Mouse (Mus musculus) retina, adult 2 months (tissue): ENCODE data around the gene Atf3.
A peak's percentile ranks its signal among the peaks of the same experiment; 100 is the strongest.
"Not testable (repeated sequence)": the region's sequence is repeated elsewhere in the genome, so short reads cannot be mapped to it uniquely, and the experiment has no call there.

Source experiments
- DNase-seq: peaks from one replicate; pipeline ENCODE4 v3.0.0-alpha.2; 2012; ENCODE audit warnings: low read depth, low spot score

The Atf3 gene

GRCm38 (mm10) chr1:191150924-191151605, 66.8 kb downstream of the Atf3 start:
- no peak for DNase-seq

- not testable (repeated sequence) for DNase-seq
These were observed 68.3 kb downstream of the Atf3 start for GRCm38 (mm10) chr1:191149489-191149888.

- no peak for DNase-seq
These were observed 76.9 kb downstream of the Atf3 start for GRCm38 (mm10) chr1:191140983-191141382.

- no peak for DNase-seq
These were observed 78.9 kb downstream of the Atf3 start for GRCm38 (mm10) chr1:191138874-191139495.

- no peak for DNase-seq
These were observed 79.4 kb downstream of the Atf3 start for GRCm38 (mm10) chr1:191138436-191138835.

GRCm38 (mm10) chr1:191135406-191135805, 82.4 kb downstream of the Atf3 start:
- no peak for DNase-seq

GRCm38 (mm10) chr1:191132934-191133333, 84.9 kb downstream of the Atf3 start:
- DNase-seq, result no peak

GRCm38 (mm10) chr1:191132240-191132639, 85.6 kb downstream of the Atf3 start:
- peak; percentile 22 for DNase-seq

- DNase-seq, result no peak
These were observed 86.1 kb downstream of the Atf3 start for GRCm38 (mm10) chr1:191131692-191132091.

GRCm38 (mm10) chr1:191125811-191126638, 91.8 kb downstream of the Atf3 start:
- DNase-seq, result no peak

GRCm38 (mm10) chr1:191124288-191124687, 93.6 kb downstream of the Atf3 start:
- no peak for DNase-seq

- no peak for DNase-seq
These were observed 94.1 kb downstream of the Atf3 start for GRCm38 (mm10) chr1:191123696-191124095.

- DNase-seq, result no peak
These were observed 95.1 kb downstream of the Atf3 start for GRCm38 (mm10) chr1:191122744-191123143.
